Comparison of ENCODE assay signal across 22 mouse cellular contexts in genomic region chr8:128400286-128400685, GRCm38 (mm10).
"Had no signal": no experiment of that assay in that cellular context is flagged by ENCODE, and none has a peak within 500 bp of the region (broad histone marks: within the 10 kb centered on the region; RNA-seq: fewer than 3 reads in every experiment).

No protein-coding gene starts in this region.

- H3K9ac ChIP-seq: intestine, embryonic 15.5 days; kidney, embryonic 15.5 days; liver, embryonic 12.5 days; liver, embryonic 15.5 days; lung, embryonic 15.5 days; midbrain, embryonic 12.5 days had no signal

- DNase-seq: kidney, adult 11 months; kidney, adult 8-10 months; kidney, postnatal 10 days; kidney, postnatal 36 days; layer of hippocampus, postnatal 36 days; liver; lung, adult 18-20 months; lung, postnatal 10 days; lung, postnatal 36 days; right cerebral cortex, adult 18-20 months; right cerebral cortex, postnatal 14 days; right cerebral cortex, postnatal 4 days; thymus, postnatal 25 days had no signal

- H3K4me1 ChIP-seq: intestine, embryonic 15.5 days; liver, embryonic 15.5 days had no signal

- H3K36me3 ChIP-seq: intestine, embryonic 15.5 days; liver, embryonic 12.5 days; liver, embryonic 15.5 days; lung, embryonic 15.5 days; midbrain, embryonic 12.5 days had no signal

- H3K4me2 ChIP-seq: intestine, embryonic 15.5 days; kidney, embryonic 15.5 days; liver, embryonic 12.5 days; liver, embryonic 15.5 days; lung, embryonic 15.5 days; midbrain, embryonic 12.5 days had no signal

- H3K4me3 ChIP-seq: intestine, embryonic 15.5 days; kidney, embryonic 15.5 days; left cerebral cortex, adult 2 months; liver, embryonic 12.5 days; liver, embryonic 15.5 days; lung, embryonic 15.5 days; midbrain, embryonic 12.5 days had no signal

- H3K9me3 ChIP-seq: intestine, embryonic 15.5 days; kidney, embryonic 15.5 days; liver, embryonic 12.5 days; liver, embryonic 15.5 days; lung, embryonic 15.5 days; midbrain, embryonic 12.5 days had no signal

- ATAC-seq: intestine, embryonic 15.5 days; liver, embryonic 12.5 days; midbrain, embryonic 16.5 days had no signal

- H3K27me3 ChIP-seq: intestine, embryonic 15.5 days; kidney, embryonic 15.5 days; liver, embryonic 12.5 days; liver, embryonic 15.5 days; lung, embryonic 15.5 days; midbrain, embryonic 12.5 days had no signal

- H3K27ac ChIP-seq: intestine, embryonic 15.5 days; kidney, embryonic 15.5 days; left cerebral cortex, adult 2 months; liver, embryonic 12.5 days; liver, embryonic 15.5 days; lung, embryonic 15.5 days; midbrain, embryonic 12.5 days; stomach, postnatal 0 days had no signal
